Mouse (Mus musculus) myocyte (in vitro differentiated cells): ENCODE results near the gene Ust. TPM values are rescaled to one million over a fixed set of nuclear protein-coding genes. Genes with fewer than 3 reads are reported as not detected.

Experiments
- H3K27me3 ChIP-seq: one replicate; pipeline ENCODE4 v1.6.1; 2011; ENCODE audit not compliant: control insufficient read depth, insufficient read depth, insufficient read length
- H3K36me3 ChIP-seq: one replicate; pipeline ENCODE4 v1.6.1; 2011; ENCODE audit not compliant: control insufficient read depth, insufficient read depth
- H3K4me2 ChIP-seq: one replicate; pipeline ENCODE4 v1.6.1; 2011; ENCODE audit warnings: low read depth, control low read depth
- H3K4me3 ChIP-seq: one replicate; pipeline ENCODE4 v1.5.1; 2011; ENCODE audit warnings: mild to moderate bottlenecking, control low read depth, moderate library complexity
- H3K79me2 ChIP-seq: one replicate; pipeline ENCODE4 v1.6.1; 2011; ENCODE audit not compliant: control insufficient read depth, insufficient read depth
- H3ac ChIP-seq: one replicate; pipeline ENCODE4 v1.6.1; 2011; ENCODE audit not compliant: control insufficient read depth, insufficient read length
- CEBPB ChIP-seq: IDR thresholded peaks from 2 replicates; pipeline ENCODE4 v1.6.1; 2011; ENCODE audit warnings: mild to moderate bottlenecking, moderate library complexity; ENCODE audit not compliant: poor library complexity, insufficient read depth, severe bottlenecking
- E2F4 ChIP-seq: IDR thresholded peaks from one replicate; pipeline ENCODE4 v1.6.1; 2011; ENCODE audit warnings: mild to moderate bottlenecking, control low read depth, moderate library complexity; ENCODE audit not compliant: insufficient read depth
- MAX ChIP-seq: IDR thresholded peaks from one replicate; pipeline ENCODE4 v1.6.1; 2011; ENCODE audit warnings: low read depth, mild to moderate bottlenecking, control low read depth
- MYOD1 ChIP-seq, 3 experiments: IDR thresholded peaks; one replicate each; pipeline ENCODE4 v1.6.1; 2011; ENCODE audit warnings: control low read depth in 2 of 3, low read depth in 2 of 3, mild to moderate bottlenecking in 2 of 3, moderate library complexity in 1 of 3; ENCODE audit not compliant: insufficient read length in 2 of 3, control insufficient read depth in 1 of 3
- MYOG ChIP-seq, 3 experiments: IDR thresholded peaks; one replicate each; pipeline ENCODE4 v1.6.1; 2011; ENCODE audit warnings: control low read depth in 2 of 3, low read depth in 2 of 3, mild to moderate bottlenecking in 2 of 3; ENCODE audit not compliant: insufficient read length in 2 of 3, control insufficient read depth in 1 of 3, insufficient read depth in 1 of 3
- POLR2A ChIP-seq: IDR thresholded peaks from one replicate; pipeline ENCODE4 v1.6.1; 2011; ENCODE audit warnings: low read depth, mild to moderate bottlenecking, control low read depth, moderate library complexity; ENCODE audit not compliant: insufficient read length
- POLR2AphosphoS2 ChIP-seq: IDR thresholded peaks from one replicate; pipeline ENCODE4 v1.6.1; 2011; ENCODE audit warnings: low read depth, control low read depth; ENCODE audit not compliant: insufficient read length
- REST ChIP-seq: IDR thresholded peaks from one replicate; pipeline ENCODE4 v1.6.1; 2011; ENCODE audit warnings: mild to moderate bottlenecking, control low read depth, moderate library complexity; ENCODE audit not compliant: insufficient read depth, insufficient read length
- SRF ChIP-seq: IDR thresholded peaks from one replicate; pipeline ENCODE4 v1.6.1; 2011; ENCODE audit warnings: low read depth; ENCODE audit not compliant: control insufficient read depth, insufficient read length
- TCF12 ChIP-seq: IDR thresholded peaks from one replicate; pipeline ENCODE4 v1.6.1; 2011; ENCODE audit warnings: mild to moderate bottlenecking, control low read depth; ENCODE audit not compliant: poor library complexity, insufficient read depth, severe bottlenecking
- TCF3 ChIP-seq: IDR thresholded peaks from one replicate; pipeline ENCODE4 v1.6.1; 2011; ENCODE audit warnings: low read depth, control low read depth; ENCODE audit not compliant: insufficient read length
- USF1 ChIP-seq: IDR thresholded peaks from one replicate; pipeline ENCODE4 v1.6.1; 2011; ENCODE audit warnings: low read depth, mild to moderate bottlenecking, control low read depth, moderate library complexity
- polyA plus RNA-seq: library from polyadenylated mRNA; unstranded; fragments of >200 nt; fragmentation: generic; extraction: Trizol; gene quantifications from one replicate; pipeline ENCODE4 v1.2.1, GENCODE M21; 2012; ENCODE audit warnings: missing spikeins

Gene Ust
- polyA plus RNA-seq, 1 experiment = 7.3 TPM

DNA sequence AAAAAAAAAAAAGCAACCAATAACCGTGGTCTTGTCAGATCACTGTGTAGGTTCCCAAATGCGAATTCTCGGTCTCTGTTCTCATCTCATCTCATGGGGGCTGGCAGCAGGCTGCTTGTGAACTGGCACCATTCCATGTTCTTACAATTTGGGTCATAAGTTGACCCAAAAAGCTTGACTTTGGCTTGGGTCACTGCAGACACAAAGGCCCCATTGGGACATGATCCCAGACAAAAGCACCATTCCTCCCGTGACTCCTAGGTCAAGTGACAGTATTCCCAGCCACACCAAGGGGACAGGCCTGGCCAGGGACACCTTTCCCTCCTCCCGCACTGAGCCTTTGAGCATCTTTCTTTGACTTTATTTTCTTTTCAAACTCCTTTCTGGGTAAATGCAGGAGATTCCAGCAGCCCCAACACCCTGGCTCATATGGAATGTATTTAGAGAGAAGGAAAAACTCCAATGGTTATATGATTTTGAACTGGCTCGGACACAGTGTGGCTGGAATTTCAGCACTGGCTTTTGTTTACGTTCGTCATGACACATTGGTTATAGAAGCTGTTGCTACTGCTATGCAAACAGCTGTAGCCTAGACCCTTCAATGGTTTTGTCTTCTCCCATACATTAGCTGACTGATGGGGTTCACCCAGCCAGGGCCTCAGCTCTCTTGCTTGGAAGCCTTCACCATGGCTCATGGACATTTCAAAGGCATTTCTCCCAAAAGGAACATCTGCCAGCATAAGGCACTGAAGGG lies 285.3 kb downstream of the Ust start:
- TF ChIP-seq MAX (no peak), MYOD1 (IDR thresholded peaks at IDR 0.05; ENCODE audit: control insufficient read depth in 1 of 3, insufficient read length in 2 of 3, low read depth in 2 of 3) (no peak), E2F4 (no peak), POLR2A (no peak), USF1 (no peak), CEBPB (no peak), TCF12 (no peak), REST (no peak), MYOG (IDR thresholded peaks at IDR 0.05; ENCODE audit: control insufficient read depth in 1 of 3, insufficient read depth in 1 of 3, insufficient read length in 2 of 3, low read depth in 2 of 3) (no peak), SRF (no peak), POLR2AphosphoS2 (no peak), TCF3 (no peak)
- no peak overlapping the region for H3K4me2 ChIP-seq
- no peaks in the 10 kb centered on the region for H3K27me3 ChIP-seq
- H3K36me3 ChIP-seq = no peaks in the 10 kb centered on the region
- H3K79me2 ChIP-seq = no peaks in the 10 kb centered on the region
- no peak overlapping the region for H3K4me3 ChIP-seq
- no peak overlapping the region for H3ac ChIP-seq

GRCm38 (mm10) chr10:8232535-8232934 lies 286.1 kb downstream of the Ust start:
- TF ChIP-seq MYOD1 (IDR thresholded peaks at IDR 0.05; ENCODE audit: control insufficient read depth in 1 of 3, insufficient read length in 2 of 3, low read depth in 2 of 3) = no peak
- TF ChIP-seq E2F4 = no peak
- no peak for TF ChIP-seq POLR2A
- TF ChIP-seq MYOG (IDR thresholded peaks at IDR 0.05; ENCODE audit: control insufficient read depth in 1 of 3, insufficient read depth in 1 of 3, insufficient read length in 2 of 3, low read depth in 2 of 3) = no peak
- H3K4me3 ChIP-seq = no peak overlapping the region
- no peak overlapping the region for H3K4me2 ChIP-seq
- no peaks in the 10 kb centered on the region for H3K79me2 ChIP-seq
- no peaks in the 10 kb centered on the region for H3K27me3 ChIP-seq
- H3K36me3 ChIP-seq = no peaks in the 10 kb centered on the region
- no peak overlapping the region for H3ac ChIP-seq

DNA sequence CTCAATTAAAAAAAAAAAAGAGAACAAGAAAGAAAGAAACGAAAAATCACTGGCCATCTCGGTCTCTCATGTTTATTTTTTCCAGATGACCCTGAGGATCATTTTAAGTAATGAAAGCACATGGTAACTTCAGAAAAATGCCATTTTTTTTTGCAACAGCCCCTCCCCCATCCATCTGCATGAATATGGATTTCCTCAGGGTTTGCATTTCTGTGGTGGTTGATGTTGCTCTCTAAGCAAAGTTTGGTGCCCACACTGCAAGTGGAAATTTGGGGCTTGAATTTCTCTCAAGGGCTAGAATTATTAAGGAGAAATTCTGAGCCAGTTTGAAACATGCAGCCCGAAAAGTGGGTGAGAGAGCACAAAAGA lies 290.3 kb downstream of the Ust start:
- Histone ChIP-seq H3K79me2 (no peaks in the 10 kb centered on the region), H3K4me3 (no peak overlapping the region), H3K27me3 (no peaks in the 10 kb centered on the region), H3K4me2 (no peak overlapping the region), H3K36me3 (no peaks in the 10 kb centered on the region), H3ac (no peak overlapping the region)
- TF ChIP-seq MYOD1 (IDR thresholded peaks at IDR 0.05; ENCODE audit: control insufficient read depth in 1 of 3, insufficient read length in 2 of 3, low read depth in 2 of 3) = no peak
- no peak for TF ChIP-seq MYOG (IDR thresholded peaks at IDR 0.05; ENCODE audit: control insufficient read depth in 1 of 3, insufficient read depth in 1 of 3, insufficient read length in 2 of 3, low read depth in 2 of 3)
- TF ChIP-seq POLR2AphosphoS2 = no peak
- no peak for TF ChIP-seq USF1
- TF ChIP-seq E2F4 = no peak
- TF ChIP-seq TCF12 = no peak
- no peak for TF ChIP-seq POLR2A
- no peak for TF ChIP-seq SRF
- TF ChIP-seq MAX = no peak
- TF ChIP-seq CEBPB = no peak
- no peak for TF ChIP-seq REST
- TF ChIP-seq TCF3 = no peak

- Histone ChIP-seq H3K27me3 (no peaks in the 10 kb centered on the region), H3K79me2 (no peaks in the 10 kb centered on the region), H3K36me3 (no peaks in the 10 kb centered on the region), H3K4me2 (no peak overlapping the region), H3K4me3 (no peak overlapping the region), H3ac (no peak overlapping the region)
- TF ChIP-seq CEBPB = no peak
- no peak for TF ChIP-seq REST
- no peak for TF ChIP-seq TCF12
- no peak for TF ChIP-seq MYOD1 (IDR thresholded peaks at IDR 0.05; ENCODE audit: control insufficient read depth in 1 of 3, insufficient read length in 2 of 3, low read depth in 2 of 3)
- no peak for TF ChIP-seq POLR2A
- no peak for TF ChIP-seq POLR2AphosphoS2
- no peak for TF ChIP-seq SRF
- TF ChIP-seq E2F4 = no peak
- TF ChIP-seq USF1 = no peak
- TF ChIP-seq MAX = no peak
- TF ChIP-seq TCF3 = no peak
- TF ChIP-seq MYOG (IDR thresholded peaks at IDR 0.05; ENCODE audit: control insufficient read depth in 1 of 3, insufficient read depth in 1 of 3, insufficient read length in 2 of 3, low read depth in 2 of 3) = no peak
These were observed 290.8 kb downstream of the Ust start for GRCm38 (mm10) chr10:8227705-8228374.

DNA sequence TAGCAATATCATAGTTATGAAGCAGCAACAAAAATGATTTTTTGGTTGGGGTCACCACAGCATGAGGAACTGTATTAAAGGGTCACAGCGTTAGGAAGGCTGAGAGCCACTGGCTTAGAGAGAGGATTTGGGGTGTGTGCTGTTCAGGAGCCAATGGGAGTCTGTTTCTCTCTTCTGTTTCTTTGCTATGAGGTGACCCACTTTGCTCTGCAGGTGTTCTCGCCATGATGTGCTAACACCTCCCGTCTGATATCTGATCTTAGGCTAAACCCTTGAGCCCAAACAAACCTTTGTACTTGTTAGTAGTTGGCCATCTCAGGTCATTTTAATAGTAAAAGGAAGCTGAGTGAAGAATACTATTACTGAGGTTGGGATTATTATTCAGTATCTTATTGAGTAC lies 292.0 kb downstream of the Ust start:
- TF ChIP-seq TCF3 (no peak), MYOG (IDR thresholded peaks at IDR 0.05; ENCODE audit: control insufficient read depth in 1 of 3, insufficient read depth in 1 of 3, insufficient read length in 2 of 3, low read depth in 2 of 3) (no peak), USF1 (no peak), CEBPB (no peak), REST (no peak), POLR2A (no peak), MYOD1 (IDR thresholded peaks at IDR 0.05; ENCODE audit: control insufficient read depth in 1 of 3, insufficient read length in 2 of 3, low read depth in 2 of 3) (no peak), POLR2AphosphoS2 (no peak), MAX (no peak), E2F4 (no peak), SRF (no peak), TCF12 (no peak)
- Histone ChIP-seq H3ac (no peak overlapping the region), H3K79me2 (no peaks in the 10 kb centered on the region), H3K36me3 (no peaks in the 10 kb centered on the region), H3K27me3 (no peaks in the 10 kb centered on the region), H3K4me2 (no peak overlapping the region), H3K4me3 (no peak overlapping the region)
